Mouse (Mus musculus) embryo, embryonic 11 days (tissue): Measurements from ENCODE around the gene Prkaa2.

Source experiments
- DNase-seq: peaks from one replicate; pipeline ENCODE4 v3.0.0-alpha.2; 2015

Gene Prkaa2

DNA sequence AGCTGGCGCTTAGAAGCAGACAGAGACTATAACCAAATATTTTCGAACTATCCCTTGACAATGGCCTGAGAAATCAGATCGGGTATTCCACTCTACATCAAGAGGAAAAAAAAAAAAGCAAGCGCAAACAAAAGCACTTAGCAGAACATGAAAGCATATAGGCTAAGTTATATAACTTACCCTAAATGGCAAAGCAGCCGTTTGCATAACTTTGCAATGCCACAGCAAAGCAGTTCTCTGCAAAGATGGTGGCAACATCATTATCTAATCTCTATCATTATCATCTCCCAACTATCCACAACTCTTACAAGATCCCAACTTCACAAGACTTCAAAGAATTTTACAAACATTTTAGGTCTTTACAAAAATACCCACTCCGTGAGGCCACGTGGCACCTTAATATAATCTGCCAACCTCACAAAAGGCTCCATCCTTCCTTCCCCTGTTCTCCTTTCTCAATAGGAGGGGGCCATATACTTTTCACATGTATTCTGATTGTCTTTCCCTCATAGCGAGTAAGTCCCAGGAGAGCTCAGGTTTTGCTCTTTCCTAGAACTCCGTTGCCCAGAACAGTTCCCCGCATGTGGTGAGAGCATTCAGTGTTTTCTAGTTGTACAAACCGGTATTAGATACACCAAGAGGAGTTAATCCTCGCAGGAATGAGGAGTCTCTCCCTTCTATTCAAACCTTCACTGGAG lies 1.6 kb downstream of the Prkaa2 start:
- DNase-seq = no peak

DNA sequence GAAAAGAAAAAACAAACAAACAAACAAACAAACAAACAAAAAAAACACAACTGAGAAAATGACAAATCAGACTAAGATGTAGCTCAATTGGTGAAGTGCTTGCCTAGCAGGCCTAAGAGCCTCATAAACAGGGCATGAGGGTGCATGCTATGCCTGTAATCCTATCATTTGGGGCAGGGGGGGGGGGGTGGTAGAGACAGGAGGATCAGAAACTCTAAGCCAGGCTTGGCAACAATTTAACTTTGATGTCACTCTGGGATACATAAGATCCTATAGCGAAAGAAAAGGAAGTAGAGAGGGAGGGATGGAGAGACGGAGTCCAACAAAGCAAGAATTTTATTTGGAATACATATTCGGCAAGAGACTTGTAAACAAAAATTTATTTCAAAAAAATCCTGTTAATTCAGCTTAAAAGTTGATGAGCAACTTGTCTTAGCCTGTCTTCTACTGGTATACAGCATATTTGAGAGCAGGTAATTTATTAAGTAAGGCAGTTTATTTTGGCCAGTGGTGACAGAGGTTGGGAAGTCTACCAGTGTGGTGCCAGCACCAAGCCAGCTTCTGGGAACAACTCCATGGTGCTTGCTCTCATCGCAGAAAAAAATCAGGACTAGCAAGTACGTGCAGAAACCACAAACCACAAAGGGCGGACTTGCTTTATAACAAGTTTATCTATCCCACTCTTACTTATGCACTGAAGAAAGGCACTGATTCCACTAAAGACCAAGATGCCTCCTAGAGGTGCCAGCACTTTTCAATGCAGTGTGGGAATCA lies 5.4 kb downstream of the Prkaa2 start:
- no peak for DNase-seq

DNA sequence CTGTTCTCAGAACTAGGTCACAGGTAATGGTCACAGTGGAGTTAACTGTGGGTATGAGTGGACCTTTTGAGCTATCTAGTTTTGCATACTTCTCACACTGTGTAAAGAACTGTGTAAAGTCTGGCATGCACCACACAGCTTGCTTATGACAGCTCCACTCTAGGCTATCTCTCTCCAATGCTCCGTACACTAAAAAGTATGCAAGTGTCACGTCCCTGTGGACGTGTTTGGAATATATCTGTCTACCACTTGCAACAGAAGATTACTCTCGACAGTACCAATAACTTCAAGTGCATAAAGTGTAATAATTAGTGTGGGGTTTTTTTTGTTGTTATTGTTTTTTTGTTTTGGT lies 8.4 kb downstream of the Prkaa2 start:
- DNase-seq = no peak

DNA sequence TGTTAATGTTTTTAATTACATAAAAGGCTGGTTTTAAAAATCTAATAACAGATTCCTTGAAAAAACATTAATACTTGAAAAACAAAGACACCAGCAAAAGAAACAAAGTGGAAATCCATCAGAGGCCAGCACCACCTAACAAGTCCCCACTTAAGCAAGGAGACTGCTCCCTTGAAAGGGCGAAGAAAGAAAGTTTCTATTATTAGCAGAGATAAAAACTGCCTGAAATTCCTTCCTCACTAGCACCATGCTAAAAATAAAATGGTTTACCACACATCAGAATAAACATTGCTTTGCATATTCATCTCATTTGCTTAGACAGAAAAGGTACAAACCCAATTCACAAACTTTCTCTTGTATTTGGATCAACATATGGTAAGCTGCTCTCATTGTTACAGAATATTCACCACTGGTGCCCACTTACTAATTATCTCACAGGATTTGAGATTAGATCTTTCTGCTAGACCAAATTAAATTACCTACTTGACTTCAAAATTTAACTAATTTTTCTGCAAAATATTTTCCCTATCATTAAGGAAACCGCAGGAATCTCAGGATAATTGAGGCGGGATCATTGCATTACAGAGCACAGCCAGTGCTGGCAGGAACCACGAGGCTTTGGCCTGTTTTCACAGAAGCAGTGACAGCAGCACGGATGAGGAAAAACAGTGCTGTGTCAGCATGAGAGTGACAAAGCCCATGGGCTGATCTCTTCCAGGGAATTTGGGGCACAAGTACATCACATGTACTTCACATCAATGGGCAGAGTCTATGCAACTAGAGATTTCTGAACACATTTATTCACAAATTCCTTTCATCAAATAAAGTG lies 9.0 kb downstream of the Prkaa2 start:
- DNase-seq = no peak

DNA sequence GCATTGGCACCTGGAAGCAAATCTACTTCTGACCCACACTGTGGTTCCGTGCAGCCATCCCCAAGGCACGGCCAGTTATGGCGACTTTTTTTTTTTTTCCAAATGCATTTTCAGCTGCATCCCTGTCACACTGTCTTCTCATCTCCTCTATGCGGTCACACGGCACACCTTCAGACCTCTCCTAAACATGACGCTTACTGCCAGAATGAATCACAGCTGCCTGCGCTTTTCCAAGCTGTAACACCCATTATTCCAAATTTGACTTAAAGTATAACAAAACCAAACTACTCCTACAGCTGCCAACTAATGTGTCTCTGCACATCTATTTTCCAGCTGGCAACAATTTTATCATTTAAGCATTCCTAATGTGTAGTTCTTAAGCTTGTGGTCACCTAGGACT lies 11.0 kb downstream of the Prkaa2 start:
- no peak for DNase-seq

DNA sequence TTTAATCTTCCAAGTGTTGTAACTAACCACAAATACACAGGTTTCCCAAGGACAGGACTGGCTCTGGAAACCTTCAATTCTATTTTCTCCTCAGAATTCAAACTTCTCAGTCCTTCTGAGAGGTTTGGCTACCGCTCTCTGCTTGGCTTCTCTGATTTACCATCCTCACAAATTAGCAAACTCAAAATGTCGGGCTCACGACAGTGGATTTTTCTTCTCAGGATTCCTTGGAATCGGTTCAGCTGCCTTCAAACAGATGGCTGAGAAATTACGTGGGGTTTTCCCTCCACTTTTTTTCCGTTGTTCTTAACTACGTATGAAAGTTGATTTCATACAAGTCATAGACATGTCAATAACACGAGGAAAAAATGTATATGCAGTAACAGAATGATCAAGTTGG lies 11.5 kb downstream of the Prkaa2 start:
- DNase-seq = no peak

DNA sequence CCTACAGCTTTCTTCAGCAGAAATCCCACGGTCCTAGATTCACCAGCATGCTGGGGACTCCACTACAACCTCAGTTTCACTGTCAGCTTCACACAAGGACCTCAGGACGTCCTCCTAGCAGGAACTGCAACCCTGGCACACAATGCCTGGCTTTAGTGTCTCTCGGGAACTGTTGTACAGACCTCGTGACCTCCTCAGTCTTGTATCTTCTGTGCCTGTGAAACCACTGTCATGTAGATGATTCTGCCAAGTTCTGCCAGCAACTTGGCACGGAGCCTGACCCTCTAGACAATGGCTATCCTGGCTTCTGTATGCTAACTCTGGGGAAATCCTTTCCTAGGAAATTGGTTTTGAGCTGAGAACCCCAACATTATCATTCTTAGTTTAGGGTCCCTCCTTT lies 14.4 kb downstream of the Prkaa2 start:
- no peak for DNase-seq

DNA sequence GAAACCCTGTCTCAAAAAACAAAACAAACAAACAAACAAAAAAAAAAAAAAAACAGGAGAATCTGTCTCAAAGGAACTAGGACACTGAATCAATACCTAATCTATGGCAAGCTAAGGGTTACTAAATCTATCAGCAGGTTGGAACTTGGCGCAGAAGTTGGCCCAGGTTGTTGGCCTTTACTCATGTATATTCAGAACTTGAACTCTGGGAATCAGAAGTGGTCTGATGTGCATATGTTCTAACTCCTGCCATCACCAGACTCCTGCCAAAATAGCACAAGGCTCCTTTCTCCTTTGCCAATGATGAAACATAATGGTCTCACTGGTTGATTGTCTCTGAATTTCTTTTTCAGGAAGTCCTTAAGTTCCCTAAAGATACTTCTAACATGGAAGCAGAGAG lies 15.7 kb downstream of the Prkaa2 start:
- DNase-seq = no peak

DNA sequence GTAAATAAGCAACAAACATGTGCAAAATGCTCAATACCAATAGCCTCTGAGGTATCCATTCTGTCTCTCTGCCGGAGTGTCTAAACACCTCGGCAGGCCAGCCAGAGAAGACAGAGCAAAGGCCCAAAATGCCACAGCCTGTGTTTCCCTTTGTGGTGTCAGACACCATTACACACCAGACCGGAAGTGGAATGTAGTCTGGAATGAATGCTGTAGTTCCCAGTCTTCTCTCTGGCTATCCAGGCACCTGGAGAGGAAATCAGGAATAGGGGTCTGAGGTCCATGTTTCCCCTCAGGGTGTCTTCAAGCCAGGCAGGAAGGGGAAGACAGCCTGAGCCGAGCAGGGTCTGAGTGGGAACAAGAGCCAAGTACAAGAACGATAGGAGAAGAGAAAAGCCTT lies 19.3 kb downstream of the Prkaa2 start:
- DNase-seq = no peak

DNA sequence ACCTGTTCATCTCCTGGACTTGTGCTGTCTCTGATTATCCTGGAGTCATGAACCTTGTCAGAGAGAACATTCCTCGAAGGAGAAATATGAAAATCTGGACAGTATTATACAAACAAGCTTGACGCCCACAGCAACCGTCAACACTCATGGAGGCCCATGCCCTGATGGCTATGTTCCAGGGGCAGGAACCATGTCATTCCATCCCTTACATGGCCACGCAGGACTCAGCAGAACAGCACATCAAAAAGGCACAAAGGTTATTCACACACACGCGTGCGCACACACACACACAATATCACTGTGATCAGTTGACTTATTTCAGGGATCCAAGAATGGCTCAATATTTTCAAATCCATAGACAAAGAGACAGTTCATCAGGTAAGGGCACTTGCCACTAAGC lies 20.3 kb downstream of the Prkaa2 start:
- no peak for DNase-seq

DNA sequence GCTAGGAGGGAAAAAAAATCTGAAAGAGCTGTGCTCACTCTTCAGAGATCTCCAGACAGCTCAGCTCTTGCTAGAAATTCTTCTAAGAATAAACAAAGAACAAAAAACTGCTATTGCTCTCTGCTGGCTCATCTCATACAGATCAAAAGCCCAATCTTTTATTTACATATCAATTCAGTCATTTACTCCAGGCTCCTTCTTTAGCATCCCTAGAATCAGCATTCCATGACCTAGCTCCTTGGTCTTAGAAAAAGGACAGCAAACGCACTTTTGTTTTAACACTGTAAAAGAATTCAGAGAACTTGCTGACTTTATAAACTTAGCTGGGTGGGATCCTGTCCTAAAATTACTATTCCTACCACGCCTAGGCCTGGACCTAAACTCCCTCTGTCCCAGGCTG lies 21.0 kb downstream of the Prkaa2 start:
- DNase-seq = no peak

DNA sequence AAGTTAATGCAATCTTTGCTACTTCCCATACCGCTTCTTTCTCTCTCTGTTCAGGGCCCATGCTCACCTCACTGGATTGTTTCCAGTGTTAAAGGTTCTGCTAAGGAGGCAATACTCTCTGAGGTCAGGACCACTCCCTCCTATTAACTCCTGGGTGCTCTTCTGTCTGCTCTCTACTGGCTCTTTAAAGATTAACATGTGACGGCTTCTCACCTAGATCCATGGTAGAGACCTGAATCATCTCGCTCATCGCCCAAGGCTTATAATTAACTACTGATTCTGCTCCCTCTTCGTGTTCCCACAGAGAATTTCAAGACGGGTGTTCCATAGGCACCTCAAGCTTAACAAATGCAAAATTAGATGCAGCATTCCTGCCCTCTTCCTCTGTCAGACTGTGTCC lies 33.5 kb downstream of the Prkaa2 start:
- DNase-seq = no peak

DNA sequence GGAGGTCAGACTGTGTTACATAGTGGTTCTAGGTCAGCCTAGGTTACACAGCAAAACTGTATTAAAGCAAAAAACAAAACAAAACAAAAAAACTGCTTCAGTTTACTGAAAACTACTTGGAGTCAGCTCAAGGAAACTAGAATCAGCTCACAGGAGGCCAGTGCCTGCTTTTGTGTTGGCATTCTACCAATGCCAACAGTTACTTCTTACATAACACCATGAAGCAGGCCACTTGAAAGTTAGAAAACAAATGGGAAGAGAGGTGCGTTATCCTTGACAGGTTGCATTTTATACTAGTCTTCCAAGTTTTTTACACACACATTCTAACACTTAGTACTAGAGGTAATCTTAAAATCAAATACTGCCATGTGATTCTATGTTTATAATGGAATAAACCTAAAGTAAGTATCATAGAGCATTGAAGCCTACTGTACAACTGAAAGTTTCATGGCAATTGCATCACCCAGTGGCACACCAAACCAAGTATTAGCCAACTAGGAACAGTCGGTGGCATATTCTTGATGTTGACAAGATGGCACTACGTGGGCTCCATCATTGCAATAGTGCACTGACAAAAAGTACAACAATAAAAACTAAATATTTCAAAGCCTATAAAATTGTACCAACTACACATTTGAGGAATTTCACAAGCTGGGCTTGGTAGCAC lies 37.8 kb downstream of the Prkaa2 start:
- no peak for DNase-seq

DNA sequence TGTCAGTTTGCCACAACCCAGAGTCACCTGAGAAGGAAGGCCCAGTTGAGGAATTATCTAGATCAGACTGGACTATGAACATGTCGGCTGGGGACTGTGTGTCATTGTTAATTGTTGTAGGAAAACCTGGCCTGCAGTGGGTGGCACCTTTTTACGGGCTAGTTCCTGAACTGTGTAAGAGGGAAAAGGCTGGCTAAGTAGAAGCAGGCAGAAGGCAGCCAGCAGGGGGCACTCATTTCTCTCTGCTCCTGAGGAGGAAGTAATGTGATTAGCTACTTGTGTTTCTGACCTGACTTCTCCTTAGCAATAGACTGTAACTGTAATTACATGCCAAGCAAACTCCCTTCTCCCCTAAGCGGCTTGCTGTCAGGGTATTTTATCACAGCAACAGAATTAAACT lies 38.7 kb downstream of the Prkaa2 start:
- peak; percentile 78 for DNase-seq

DNA sequence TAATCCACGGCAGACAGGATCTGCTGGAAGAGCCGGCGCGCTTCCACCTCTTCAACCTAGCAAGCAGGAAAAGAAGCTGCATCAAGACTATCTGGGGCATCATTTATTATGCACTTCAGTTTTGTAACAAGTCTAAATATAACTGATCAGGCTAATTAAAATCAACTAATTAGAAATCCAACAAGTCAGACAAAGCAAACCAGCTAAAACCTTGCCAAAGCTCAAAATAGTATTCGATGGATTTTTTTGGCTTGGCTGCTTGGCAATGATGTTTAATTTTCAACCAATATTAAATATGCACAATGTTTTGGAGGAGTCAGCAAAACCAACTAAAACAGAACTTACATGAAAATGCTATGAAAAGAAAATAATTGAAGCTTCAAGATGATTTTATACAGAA lies 58.4 kb downstream of the Prkaa2 start:
- DNase-seq = no peak

DNA sequence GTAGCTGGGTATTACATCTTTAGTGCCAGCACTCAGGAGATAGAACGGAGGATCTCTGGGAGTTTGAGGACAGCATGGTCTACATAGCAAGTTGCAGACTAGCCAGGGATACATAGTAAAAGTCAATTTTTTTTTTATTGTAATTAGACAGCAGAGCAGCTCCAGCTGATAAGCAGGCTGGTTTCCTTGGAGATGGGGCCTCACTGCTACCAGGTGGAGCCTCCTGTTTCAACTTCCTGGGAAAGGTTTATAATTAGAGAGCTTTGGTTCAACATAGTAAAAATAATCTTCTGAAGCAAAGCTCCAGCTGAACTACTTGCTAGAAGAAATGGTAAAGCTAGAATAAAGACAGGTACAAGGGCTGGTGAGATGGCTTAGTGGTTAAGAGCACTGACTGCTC lies 59.6 kb downstream of the Prkaa2 start:
- no peak for DNase-seq

DNA sequence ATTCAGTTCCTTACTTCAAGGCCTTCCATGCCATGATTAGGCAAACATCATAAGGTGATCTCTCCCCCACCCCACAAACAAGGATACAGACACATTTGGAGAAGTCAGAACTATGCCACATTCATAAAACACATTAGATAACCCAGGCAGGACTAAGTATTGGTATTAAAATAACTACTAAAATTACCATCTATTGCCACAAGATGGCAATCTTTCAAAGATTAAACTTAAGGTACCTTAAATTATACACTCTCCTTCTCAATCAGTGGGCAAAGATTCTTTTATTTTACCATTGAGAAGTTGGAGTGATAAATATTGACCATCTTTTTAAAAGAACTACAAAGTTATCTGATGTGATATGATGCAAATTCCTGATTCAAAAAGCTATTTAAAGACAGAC lies 75.4 kb downstream of the Prkaa2 start:
- DNase-seq = peak; percentile 47

DNA sequence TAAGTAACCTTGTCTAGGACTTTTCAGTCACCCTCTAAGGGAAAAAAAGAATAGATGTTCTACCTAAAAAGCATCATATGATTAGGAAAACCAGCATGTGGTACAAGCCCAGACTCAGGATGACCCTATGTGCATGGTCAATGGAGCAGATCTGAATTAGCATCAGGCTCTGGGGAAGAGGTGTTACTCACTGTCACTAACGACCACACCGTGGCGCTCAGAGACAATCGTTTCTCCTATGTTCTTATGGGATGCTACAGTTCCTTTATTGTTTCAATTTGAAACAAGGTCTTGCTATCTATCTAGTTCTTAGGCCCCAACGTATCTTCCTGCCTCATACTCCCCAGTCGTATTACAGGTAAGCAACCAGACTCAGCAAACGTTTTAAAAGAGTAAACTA lies 76.5 kb downstream of the Prkaa2 start:
- DNase-seq = peak; percentile 27

DNA sequence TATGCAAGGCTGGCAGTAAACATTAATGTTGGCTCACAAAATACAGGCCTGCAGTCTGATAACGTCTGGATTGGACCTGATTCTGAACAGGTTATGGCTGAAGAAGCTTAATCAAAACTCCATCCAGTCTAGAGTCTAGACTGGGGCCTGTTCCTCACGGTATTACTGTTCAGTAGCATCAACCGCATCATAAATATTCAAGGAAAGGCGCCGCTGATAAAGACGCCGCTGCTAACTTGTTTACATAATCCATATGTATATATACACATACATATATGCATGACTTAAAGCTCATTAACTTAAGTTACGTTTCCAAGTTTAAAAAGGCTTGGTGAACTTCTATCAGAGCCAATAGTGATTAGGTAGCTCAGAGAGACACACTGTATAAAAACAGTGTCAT lies 78.6 kb downstream of the Prkaa2 start:
- no peak for DNase-seq

DNA sequence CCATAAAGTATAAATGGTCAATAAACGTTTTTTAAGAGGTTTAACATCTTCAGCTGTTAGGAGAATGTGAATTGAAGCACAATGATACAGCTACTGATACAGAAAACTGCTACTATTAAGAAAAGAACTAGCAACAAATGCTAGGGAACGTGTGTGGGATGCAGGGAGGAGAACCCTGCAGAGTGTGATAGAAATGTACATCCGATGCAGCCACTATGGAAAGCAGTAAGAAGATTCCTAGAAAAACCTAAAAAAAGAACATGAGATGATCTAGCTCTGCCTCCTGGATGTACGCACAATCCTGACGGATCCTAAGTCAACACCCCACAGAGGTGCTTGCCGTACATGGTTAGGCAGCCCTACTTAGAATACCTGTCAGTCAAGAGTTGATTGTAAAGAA lies 82.4 kb downstream of the Prkaa2 start:
- DNase-seq = no peak

DNA sequence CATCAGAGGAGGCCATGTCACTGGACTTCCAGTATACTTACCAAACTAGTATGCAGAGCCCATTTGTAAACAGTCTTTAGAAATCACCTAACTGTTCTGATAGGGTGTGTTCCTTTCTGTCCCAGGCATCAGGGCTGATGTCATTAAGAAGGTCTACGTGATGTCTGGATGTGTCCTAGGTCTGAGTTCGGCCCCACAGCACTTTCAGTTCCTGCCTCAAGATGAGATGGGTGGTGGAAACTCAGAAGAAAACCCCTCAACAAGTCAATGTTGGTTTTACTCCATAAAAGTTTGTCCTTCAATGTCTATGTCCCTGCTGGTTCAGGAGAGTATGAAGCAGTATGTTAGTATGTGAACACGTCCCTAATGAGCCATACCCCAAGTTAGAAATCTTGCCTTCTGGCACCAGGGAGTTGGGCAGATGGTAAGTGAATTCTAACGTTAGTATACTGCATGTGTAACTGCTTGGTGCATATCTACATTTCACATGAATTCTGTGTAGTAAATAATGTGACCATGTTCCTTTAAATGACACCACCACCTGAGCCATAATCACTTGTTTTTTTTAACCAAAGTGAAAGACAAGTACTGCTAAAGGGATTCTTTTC lies 93.6 kb downstream of the Prkaa2 start:
- no peak for DNase-seq

DNA sequence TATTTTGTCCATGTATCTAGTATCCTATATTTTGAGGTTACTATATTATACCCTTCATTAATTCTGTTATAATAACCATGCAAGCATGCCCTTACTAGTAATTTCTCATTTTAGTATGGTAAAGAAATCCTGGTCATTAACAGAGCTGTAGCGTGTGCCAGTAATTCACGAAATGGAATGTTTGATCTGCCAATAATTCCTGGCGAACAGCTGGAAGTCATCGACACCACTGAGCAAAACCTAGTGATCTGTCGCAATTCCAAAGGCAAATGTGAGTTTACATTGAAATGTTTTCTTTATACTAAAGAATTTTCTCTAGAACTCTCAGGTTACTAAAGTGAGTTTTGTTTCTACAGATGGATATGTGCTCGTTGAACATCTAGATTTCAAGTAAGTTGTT lies 94.2 kb downstream of the Prkaa2 start:
- no peak for DNase-seq

DNA sequence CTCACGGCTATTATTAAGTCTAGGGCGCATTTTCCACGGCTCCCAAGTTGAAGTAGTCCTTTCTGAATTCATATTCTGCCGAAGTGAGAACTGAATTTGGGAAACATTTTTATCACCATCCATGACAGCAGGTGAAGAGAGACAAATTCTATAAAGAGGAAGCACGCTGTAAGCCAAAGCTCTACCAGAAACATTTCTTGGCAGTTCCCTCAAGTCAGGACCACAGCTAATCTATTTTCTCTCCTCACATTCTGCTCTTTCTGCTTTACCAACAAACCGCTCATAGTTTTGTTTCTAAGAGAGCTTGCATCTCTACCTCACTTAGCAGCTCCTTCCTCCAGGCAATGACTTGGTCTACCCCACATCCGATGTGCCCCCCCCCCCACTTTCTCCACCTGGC lies 96.0 kb downstream of the Prkaa2 start:
- DNase-seq = no peak
